Mouse (Mus musculus) cerebellum, adult 11 months (tissue): ENCODE measurements around the gene Trnp1.
"Not testable (repeated sequence)": the region's sequence is repeated elsewhere in the genome, so short reads cannot be mapped to it uniquely, and the experiment has no call there.

Source experiments
- DNase-seq: peaks from one replicate; pipeline ENCODE4 v3.0.0; 2022

Gene Trnp1

DNA sequence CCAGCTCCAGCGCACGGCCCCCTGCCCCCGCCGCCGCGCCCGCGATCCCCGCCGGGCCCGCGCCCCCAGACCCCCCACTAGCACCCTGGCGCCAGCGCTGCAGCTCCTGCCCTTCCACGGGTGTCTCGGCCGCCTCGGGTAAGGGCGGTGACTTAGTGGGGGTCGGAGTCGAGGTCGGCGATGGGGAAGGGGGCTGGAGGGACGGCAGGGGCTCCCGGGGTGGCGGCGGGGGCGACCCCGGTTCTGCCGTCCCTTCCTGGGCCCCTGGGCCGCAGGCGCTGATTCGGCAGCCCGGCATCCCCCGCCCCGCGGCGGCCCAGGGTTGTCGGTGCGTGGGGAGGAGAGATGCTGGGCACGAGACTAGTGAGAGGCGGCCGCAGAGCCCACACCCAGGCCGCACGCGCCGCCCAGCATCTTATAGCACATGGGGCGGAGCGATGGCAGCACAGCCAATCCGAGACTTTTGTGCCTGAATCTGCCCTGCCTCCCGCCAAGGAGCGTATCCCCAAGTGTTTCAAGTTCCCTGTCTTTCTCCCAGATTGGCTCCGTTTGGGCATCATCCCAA lies at the start of gene Trnp1:
Gene Trnp1, minus strand, starts transcription at position 391 of the 565 bp plus-strand sequence.
- peak; percentile 89 for DNase-seq

GRCm38 (mm10) chr4:133545272-133546231 lies 47.2 kb upstream of the Trnp1 start, which contains the start of gene Nudc:
Gene Nudc (minus strand): TSS chr4:133545996.
- peak; percentile 95 for DNase-seq

DNA sequence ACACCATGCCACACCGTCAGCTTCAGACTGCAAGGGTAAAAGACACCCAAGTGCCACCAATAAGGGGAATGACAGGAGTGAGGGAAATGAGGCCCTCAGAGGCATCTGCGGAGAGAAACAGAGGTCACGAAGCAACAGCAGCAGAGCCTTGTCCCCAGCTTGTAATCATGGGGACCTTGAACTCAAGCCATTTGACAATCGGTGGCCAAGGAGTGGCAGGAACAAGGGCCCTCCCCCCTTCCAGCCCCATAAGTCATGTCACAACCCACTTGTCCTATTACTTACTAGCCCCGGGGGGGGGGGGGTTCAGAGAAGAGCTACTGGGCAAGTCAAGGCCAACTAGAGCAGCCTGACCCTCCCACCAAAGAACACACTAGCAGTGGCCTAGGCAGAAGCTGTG lies 38.3 kb upstream of the Trnp1 start:
- no peak for DNase-seq

DNA sequence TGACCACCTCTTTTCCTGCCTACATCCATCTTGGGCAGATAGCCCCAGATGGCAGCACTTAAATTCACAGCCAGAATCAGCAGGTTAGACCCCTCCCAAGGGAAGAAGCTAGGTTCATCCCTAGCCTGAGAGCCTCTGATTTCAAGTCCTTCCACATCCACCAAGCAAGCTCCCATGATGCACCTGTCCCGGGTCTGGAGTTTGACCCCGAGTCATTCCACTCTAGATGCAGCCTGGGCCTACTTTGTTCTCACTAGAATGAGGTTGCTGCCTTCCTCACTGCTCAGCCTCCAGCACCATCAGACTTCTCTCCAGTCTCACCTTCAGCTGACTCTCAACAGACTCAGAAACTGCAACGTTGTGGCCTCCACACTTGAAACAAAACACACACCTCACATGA lies 37.7 kb upstream of the Trnp1 start:
- DNase-seq, result no peak

- DNase-seq, result no peak
These were observed 34.4 kb upstream of the Trnp1 start for GRCm38 (mm10) chr4:133532777-133533176.

GRCm38 (mm10) chr4:133527788-133528187 lies 29.4 kb upstream of the Trnp1 start:
- no peak for DNase-seq

DNA sequence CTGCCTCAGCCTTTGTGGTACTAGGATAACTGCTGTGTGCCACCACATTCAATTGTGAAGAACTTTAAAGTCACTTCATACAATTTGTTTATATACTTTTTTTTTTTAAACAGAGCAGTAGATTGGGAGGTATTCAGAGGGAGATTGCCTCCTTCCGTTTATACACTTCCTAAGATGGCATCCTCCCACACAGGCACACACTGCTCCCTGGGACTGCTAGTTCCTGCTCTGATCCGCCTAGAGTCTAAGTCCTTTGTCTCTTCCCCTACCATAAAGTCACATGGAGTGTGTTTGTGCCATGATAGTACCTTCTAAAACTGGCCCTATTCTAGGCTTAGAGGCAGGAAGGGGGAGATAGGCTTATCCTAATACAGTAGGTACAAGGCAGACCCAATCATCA lies 23.2 kb upstream of the Trnp1 start:
- no peak for DNase-seq

- DNase-seq, result no peak
These were observed 21.0 kb upstream of the Trnp1 start for GRCm38 (mm10) chr4:133519369-133519665.

- no peak for DNase-seq
These were observed 20.4 kb upstream of the Trnp1 start, which contains the start of gene Kdf1 for GRCm38 (mm10) chr4:133518601-133519368. Gene Kdf1 (plus strand): TSS chr4:133518963.

- DNase-seq, result peak; percentile 82
These were observed 14.6 kb upstream of the Trnp1 start for GRCm38 (mm10) chr4:133512972-133513371.

DNA sequence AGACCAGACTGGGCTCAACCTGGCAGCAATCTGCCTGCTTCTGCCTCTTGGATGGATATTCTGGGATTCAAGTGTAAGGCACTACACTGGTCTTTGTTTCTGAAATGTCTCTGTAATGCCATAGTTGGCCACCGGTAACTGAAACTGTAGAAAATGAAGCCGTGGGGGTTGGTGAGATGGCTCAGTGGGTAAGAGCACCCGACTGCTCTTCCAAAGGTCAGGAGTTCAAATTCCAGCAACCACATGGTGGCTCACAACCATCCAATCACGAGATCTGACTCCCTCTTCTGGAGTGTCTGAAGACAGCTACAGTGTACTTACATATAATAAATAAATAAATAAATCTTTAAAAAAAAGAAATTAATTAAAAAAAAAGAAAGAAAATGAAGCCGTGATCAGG lies 14.2 kb upstream of the Trnp1 start:
- DNase-seq, result not testable (repeated sequence)

- DNase-seq, result no peak
These were observed 12.7 kb upstream of the Trnp1 start for GRCm38 (mm10) chr4:133511050-133511449.

DNA sequence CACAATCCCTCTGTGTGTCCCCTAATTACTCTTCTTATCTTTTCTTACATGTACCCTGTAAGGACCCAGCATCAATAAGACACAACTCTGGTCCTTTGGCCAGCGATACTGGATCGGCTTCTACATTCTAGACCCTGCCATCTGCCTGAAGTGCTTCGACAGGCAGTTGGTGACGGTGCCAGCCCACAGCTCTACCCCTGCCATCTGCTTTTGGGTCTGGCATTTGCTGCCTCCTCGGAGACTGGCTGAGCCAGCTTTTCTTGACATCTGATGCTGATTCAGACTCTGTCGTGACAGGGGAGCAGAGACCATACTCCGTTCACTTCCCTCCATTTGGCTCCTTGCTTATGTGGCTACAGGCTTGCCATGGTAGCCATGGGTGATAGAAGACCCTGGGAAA lies 10.6 kb upstream of the Trnp1 start:
- DNase-seq, result peak; percentile 74

DNA sequence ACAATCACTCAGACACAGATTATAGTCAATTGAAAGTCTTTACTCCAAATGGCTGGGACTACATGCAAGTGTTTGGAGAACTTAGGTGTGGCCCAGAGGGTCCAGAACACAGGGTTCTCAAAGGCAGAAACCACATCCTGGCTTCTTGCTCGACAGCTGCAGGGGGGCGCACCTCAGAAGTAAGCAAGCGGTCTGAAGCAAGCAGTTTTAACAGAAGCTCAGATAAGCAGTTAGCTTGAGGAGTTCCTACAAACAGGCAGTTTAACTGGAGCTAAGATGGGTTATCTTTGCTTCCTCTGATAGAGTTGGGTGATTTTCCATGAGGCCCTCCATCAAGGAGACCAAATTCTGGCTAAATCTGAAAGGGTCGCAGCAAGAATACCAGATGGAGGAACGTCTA lies 8.2 kb upstream of the Trnp1 start:
- no peak for DNase-seq

- no peak for DNase-seq
These were observed 6.6 kb upstream of the Trnp1 start for GRCm38 (mm10) chr4:133504755-133505485.

GRCm38 (mm10) chr4:133504300-133504699 lies 6.0 kb upstream of the Trnp1 start:
- DNase-seq, result no peak

DNA sequence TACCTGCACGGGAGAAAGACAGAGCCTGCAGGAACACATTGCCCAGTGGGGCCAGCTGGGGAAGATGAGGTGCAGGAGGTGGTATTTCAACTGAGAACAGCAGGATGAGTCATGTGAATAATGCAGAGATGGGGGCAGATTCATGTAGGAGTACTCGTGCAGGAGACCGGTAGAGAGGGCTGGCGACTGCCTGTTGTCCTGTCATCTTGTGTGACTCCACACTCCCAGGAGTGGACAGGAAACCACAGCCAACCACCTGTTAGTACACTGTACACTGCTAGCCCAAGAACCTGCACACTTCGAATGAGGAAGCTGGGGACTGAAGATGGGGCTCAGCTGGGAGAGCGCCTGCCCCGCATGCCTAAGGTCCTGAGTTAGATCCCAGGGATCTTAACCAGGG lies 3.2 kb upstream of the Trnp1 start:
- DNase-seq, result no peak

DNA sequence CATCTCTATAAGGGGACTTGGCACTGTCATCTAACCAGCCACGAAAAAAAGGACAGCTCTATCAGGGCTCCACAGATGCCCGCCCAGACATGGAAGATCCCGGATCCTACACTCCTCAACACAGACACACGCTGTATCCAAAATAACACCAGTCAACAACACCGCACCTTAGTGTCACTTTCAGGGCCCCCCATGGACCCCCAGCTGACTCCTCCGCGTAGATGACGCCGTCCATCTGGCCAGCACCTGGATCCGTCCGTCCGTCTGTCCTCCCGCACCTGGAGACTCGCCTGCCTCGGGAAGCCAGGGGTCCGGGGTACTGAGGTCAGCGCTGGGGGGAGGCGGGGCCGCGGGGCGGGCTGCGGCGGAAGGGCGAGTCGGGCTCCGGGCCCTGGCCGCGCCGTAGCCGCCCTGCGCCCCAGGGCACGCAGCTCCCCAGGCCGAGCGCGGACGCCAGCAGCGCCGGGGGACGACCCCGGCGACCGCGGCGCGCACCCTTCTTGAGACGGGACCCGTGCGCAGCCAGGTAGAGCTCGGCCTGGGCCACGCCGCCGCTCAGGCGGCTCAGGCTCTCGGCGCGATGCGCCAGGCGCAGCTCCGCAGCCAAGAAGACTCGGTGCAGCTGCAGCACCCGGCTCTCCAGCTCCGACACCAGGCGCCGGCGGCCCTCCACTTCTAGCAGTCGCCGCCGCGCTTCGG lies 740 bp downstream of the Trnp1 start:
- no peak for DNase-seq

- DNase-seq, result no peak
These were observed 1.5 kb downstream of the Trnp1 start for GRCm38 (mm10) chr4:133496738-133497445.

GRCm38 (mm10) chr4:133495711-133496110 lies 2.6 kb downstream of the Trnp1 start:
- DNase-seq, result peak; percentile 64

- DNase-seq, result no peak
These were observed 3.5 kb downstream of the Trnp1 start for GRCm38 (mm10) chr4:133494867-133495266.

GRCm38 (mm10) chr4:133494432-133494831 lies 3.9 kb downstream of the Trnp1 start:
- peak; percentile 84 for DNase-seq
